Mouse (Mus musculus) brain, embryonic 14.5 days (tissue): Measurements from ENCODE around the gene Actbl2. TPM values are rescaled to one million over a fixed set of nuclear protein-coding genes. Genes with fewer than 3 reads are reported as not detected.

Experiments used
- DNase-seq: peaks from one replicate; pipeline ENCODE4 v3.0.0-alpha.2; 2011; ENCODE audit warnings: low read depth
- CTCF ChIP-seq: fragments of 200-500 bp; IDR thresholded peaks from 2 replicates; pipeline ENCODE4 v1.5.1; 2012; ENCODE audit warnings: inconsistent platforms, mild to moderate bottlenecking, moderate library complexity, borderline replicate concordance; ENCODE audit not compliant: insufficient read depth, insufficient read length; ENCODE audit errors: extremely low read depth
- POLR2A ChIP-seq: fragments of 200-500 bp; IDR thresholded peaks from 2 replicates; pipeline ENCODE4 v1.6.1; 2012; ENCODE audit warnings: mild to moderate bottlenecking, inconsistent platforms, borderline replicate concordance; ENCODE audit not compliant: poor library complexity, insufficient read depth, insufficient read length, severe bottlenecking; ENCODE audit errors: extremely low read depth
- polyA plus RNA-seq: library from polyadenylated mRNA; depleted of rRNA; stranded (reverse); fragments of >200 nt; gene quantifications from 2 replicates; pipeline ENCODE4 v1.2.3, GENCODE M21; 2012

The Actbl2 gene
- polyA plus RNA-seq, 1 experiment: 0.03 TPM

DNA sequence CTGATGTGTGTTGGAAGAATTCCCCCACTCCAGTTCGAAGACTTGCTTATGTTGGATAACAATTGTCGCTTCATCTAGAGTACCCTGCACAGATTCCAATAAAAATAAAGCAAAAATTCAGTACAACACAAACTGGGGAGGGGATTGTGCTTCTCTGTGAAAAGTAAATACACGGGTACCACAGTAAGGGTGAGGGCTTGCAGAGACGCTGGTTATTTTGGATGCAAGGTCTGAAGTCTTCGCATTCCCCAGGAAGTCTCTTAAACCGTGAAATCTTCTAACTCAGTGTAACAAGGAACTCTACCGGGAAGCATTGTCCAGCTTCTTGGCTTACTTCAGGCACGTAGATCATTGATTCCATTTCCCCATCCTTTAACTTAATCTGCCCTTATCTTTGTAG, 17.1 kb downstream of the Actbl2 start:
- no peak for DNase-seq
- no peak for TF ChIP-seq POLR2A
- no peak for TF ChIP-seq CTCF

DNA sequence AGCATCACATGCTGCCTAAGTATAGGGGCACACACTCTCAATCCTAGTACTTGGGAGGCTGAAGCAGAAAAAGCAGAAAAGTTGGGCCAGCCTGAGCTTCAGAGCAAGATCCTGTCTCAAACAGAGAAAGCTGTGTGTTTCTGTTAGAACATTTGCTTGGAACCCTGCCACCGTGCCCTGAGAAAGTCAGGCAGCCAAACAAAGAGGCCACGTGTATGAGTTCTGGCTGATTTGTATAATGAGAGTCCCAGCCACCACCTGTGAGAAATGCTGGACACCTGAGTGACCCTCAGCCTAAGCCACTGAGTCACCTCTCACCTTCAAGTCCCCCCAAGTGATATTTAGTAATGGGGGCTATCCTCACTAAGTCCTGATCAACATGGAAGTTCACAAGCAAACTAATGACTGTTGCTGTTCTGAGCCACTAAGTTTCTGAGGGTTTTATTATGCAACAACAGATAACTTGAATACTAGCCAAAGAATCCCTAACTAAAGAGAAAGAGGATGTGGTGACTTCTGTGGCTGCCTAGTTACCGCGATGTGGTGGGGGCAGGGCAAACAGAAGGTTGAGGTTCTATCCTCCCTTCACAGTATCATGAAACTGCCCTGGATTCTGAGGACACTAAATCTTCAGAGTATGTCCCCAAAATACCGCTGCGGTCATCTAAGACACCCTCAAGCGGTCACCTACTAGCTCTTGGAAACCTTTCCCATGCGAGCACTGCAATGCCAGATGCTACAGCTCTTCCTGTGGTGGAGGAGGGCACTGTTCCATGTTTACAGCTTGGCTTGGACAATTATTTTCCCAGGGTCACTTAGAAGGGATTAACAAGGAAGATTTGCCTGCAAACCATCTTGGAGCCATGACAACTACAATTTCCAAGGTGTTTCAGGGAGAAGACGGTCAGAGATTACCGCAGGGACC, 31.9 kb downstream of the Actbl2 start:
- no peak for TF ChIP-seq POLR2A
- TF ChIP-seq CTCF: no peak
- no peak for DNase-seq

DNA sequence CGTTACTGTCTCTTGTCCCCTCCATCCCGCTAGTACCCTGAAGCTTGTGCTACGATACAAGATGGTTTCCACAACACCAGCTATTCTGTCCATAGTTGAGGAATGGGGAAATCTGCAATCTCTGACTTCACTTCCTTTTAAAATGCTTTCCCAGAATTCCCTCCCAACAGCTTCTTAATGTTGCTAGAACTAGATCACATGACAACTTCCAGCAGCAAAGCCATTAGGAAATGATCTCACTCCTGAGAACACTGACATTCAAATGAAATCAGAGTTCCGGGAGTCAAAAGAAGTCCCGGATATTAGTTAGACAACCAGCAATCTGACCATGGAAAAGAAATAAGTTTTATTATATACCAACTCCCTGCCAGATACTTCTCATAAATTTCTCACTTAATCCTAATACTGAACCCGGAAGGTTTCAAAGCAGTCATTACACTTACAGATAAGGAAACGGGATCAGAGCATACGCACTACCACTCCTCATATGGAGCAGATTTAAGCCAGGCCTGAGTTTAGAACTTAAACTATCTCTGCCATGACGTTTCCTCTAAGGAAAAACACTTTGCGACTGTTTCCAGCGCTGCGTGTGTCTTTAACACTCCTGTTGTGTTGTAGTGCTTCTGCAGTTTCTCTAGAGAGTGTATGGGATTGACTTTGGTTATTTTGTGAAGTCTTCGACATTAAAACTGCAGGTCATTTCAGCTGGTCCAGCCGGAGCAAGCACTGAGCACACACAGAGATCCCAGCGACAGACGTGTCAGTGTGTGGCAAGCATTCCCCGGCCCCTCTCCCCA, 36.5 kb downstream of the Actbl2 start:
- no peak for DNase-seq
- no peak for TF ChIP-seq CTCF
- TF ChIP-seq POLR2A: no peak

- peak; percentile 84 for DNase-seq
- TF ChIP-seq CTCF (no peak), POLR2A (no peak)
Measured at GRCm38 (mm10) chr13:111291958-111292493, 37.2 kb downstream of the Actbl2 start.

- TF ChIP-seq CTCF (no peak), POLR2A (no peak)
- no peak for DNase-seq
Measured at GRCm38 (mm10) chr13:111293478-111293877, 38.7 kb downstream of the Actbl2 start.

GRCm38 (mm10) chr13:111294965-111295494, 40.2 kb downstream of the Actbl2 start:
- TF ChIP-seq CTCF (no peak), POLR2A (no peak)
- DNase-seq: no peak

DNA sequence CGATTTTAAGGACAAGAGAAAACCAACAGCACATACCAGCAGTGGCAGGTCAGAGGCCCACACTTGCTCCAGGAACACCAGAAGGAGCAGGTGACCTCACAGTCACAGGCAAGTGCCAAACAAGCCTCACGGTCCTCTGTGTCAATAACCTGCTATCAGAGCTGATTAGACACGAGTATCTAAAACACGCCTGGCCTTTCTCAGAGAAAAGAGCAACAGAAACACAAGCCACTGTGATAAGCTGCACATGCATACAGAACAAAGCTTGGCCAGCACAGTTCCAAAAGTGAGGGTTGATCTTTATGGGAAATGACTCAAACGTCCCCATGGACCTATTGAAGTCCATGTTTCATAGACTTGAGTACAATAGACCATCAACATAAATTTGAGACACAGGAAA, 41.2 kb downstream of the Actbl2 start:
- no peak for TF ChIP-seq CTCF
- TF ChIP-seq POLR2A: no peak
- DNase-seq: no peak

- DNase-seq: no peak
- TF ChIP-seq CTCF: no peak
- TF ChIP-seq POLR2A: no peak
Measured at GRCm38 (mm10) chr13:111297614-111298013, 42.8 kb downstream of the Actbl2 start.

DNA sequence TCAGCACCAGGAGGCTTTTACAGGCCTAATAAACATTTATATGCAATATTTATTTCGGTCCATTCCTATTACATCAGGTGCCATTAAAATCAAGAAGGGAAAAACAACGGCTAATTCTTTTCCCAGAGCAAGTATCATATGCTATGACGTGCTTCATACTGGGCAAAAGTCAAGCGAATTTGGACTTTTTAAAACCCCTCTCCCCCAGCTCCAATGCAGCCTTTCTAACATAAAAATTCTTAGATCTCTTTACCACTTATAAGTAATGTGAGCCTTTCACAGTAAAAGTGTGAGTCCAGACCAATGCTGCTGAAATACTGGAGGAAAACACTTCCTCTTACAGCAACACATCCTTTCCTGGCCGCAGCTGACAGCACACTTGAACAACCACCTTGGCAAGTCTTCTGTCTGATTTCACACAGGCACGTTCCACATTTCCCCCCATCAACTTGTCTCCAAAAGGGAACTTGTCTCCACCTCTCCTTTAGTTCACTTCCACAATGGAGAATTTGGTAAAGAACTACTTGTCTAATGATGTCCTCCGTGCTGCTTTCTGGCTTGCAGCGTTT, 44.4 kb downstream of the Actbl2 start:
- TF ChIP-seq POLR2A (no peak), CTCF (no peak)
- DNase-seq: no peak

DNA sequence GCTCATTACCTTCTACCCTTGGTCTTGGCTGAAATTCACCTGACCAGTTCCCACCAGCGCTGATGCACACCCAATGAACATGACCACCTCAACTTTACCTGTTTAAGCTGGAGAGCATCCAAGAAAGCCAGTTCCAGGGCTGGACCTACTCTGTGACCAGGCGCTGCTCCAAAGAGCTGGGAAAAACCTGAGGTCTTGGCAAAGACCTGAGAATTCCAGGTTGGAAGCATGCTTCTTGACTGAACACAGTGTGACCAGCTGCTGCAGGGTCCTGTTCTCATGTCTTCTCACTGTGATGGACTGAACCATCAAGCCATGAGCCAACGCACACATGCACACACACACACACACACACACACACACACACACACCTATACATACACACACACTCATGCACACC, 46.0 kb downstream of the Actbl2 start:
- TF ChIP-seq POLR2A (no peak), CTCF (no peak)
- DNase-seq: no peak

DNA sequence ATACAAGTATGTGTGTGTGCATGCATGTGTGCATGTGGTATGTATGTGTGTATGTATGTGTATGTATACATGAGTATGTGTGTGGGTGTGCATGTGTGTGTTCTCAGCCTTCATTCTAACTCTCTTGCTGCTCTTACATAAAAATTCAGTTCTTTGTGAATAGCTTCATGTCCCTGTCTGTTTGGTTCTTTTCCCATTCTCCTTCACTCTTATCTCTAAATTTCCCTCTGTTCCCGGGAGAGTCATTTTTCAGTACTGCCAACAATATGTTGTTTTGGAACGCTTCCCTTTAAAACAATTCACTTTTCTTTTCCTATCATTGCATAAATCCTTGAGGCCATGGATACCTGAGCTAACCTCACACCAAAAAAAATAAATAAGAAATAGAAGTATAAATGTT, 46.6 kb downstream of the Actbl2 start:
- DNase-seq: no peak
- no peak for TF ChIP-seq POLR2A

DNA sequence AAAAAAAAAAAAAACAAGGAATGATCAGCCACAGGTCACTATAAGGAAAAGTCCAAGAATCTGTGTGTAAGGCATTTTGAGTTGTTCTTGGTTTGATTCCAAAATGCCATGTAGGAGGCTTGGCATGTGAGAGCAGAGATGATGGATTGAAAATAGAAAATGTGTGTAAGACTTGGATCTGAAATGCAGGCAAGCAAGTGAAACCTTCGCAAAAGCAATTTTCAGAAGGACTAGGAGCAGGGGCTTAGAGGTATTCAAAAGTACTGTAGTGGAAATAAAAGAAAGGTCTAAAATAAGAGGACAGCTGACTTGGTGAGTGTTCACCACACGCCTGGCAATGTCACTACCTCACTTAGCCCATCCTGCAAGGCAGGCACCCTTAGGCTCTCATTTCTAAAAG, 49.4 kb downstream of the Actbl2 start:
- TF ChIP-seq CTCF (no peak), POLR2A (no peak)
- no peak for DNase-seq
